Mouse (Mus musculus) erythroblast, adult 5-6 weeks (primary cell): ENCODE results near the gene Nol10. TPM values are rescaled to one million over a fixed set of nuclear protein-coding genes. Genes with fewer than 3 reads are reported as not detected.

Experiments used
- ATAC-seq: replicated peaks from 2 replicates; pipeline ENCODE4 v1.8.0; 2016; ENCODE audit warnings: moderate number of reproducible peaks, mild to moderate bottlenecking, moderate TSS enrichment, inconsistent platforms; ENCODE audit not compliant: poor library complexity, low FRiP score, severe bottlenecking
- total RNA-seq, 2 experiments: library from RNA; stranded (forward) in 1 of 2; stranded (reverse) in 1 of 2; fragments of 150-400 nt in 1 of 2; fragments of 200-764, 138-1000 nt in 1 of 2; gene quantifications; 2 replicates each; pipeline versions ENCODE4 v1.2.3 to v1.2.4; 2015 to 2017; ENCODE audit warnings: low replicate concordance in 2 of 2

Gene Nol10
- total RNA-seq, 2 experiments from 2014 or later, result 2.4 to 3.5 TPM

GRCm38 (mm10) chr12:17360104-17360503, 11.8 kb downstream of the Nol10 start:
- no peak for ATAC-seq

- ATAC-seq, result no peak
Observed at GRCm38 (mm10) chr12:17360650-17361049, 12.4 kb downstream of the Nol10 start.

GRCm38 (mm10) chr12:17362316-17362715, 14.1 kb downstream of the Nol10 start:
- ATAC-seq, result no peak

- ATAC-seq, result peak; percentile 81
Observed at GRCm38 (mm10) chr12:17366981-17367380, 18.7 kb downstream of the Nol10 start.

DNA sequence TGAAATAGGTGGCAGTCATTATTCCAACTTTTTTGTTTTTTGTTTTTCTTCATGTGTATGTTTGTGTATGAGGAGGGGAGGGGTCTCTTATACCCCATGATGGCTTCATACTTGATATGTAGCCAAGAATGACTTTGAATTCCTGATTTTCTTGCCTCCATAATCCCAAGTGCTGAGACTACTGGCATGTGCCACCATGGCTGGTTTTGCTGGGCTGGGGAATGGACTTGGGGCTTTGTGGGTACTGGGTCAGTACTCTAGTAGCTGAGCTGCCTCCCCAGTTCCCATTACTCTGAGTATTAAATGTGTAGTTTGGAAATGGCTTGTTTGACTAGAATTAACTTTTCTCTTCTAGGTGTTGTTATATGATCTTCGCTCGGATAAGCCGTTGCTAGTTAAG, 20.9 kb downstream of the Nol10 start:
- no peak for ATAC-seq

GRCm38 (mm10) chr12:17369551-17370325, 21.5 kb downstream of the Nol10 start:
- no peak for ATAC-seq

GRCm38 (mm10) chr12:17371589-17372235, 23.5 kb downstream of the Nol10 start:
- ATAC-seq, result peak; percentile 58; the same call in 1 of the 2 replicates

DNA sequence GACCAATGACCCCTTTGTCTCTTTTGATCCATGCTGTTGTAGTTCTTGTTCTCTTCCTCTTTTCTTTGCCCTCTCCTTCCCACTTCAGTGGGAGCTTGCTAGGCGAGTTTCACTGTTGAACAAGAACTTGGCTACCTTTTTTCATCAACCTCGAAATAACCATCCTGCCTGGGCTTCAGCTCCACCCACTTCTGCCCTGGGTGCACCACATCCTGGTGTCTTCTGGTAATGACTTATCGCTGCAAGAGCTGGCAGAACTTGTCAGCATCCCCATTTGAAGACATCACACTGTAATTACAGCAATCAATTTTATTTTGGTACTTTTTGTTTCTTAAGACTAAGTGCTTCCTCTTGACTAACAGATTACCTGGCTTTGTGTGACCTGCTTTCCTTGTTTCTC, 24.4 kb downstream of the Nol10 start:
- ATAC-seq, result no peak

GRCm38 (mm10) chr12:17373470-17373975, 25.3 kb downstream of the Nol10 start:
- no peak for ATAC-seq

DNA sequence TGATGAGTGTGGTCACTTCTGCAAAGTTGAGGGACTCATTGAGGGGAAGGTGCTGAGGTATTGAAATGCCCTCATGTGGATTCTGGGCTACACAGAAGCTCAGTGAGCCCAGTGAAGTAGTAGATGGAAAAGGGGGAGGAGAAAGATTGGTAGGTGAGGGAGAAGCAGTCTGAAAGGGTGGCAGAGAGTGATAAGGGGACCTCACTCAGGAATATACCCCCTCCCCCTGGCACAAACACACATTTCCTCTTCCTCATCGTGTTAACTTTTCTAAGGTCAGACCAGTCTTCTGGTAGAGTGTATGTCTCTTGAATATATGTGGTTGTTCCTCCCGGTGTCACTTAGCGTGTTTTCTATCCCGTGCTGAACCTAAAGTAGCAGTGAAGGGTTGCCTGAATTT, 27.0 kb downstream of the Nol10 start:
- ATAC-seq, result no peak

GRCm38 (mm10) chr12:17376521-17376920, 28.3 kb downstream of the Nol10 start:
- ATAC-seq, result no peak

DNA sequence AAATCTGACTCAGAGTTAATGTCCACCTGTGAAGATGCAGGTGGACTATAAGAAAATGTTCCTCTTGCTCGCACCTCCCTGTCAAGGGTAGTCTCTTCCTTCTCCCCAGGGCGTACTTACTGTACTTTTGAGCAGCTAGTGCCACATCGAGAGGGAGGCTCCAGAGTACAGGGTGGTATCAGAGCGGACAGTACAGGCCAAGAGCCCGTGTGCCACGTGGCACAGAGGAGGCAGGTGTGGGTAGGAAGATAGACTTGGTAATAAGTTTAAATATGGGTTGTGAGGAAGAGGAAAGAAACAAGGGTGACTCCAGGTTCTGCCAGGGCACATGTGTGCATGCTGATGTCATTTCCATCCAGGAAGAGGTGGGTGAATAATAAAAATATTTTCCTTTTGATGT, 32.7 kb downstream of the Nol10 start:
- ATAC-seq, result no peak

GRCm38 (mm10) chr12:17382759-17383158, 34.5 kb downstream of the Nol10 start:
- ATAC-seq, result no peak

- ATAC-seq, result no peak
Observed at GRCm38 (mm10) chr12:17386896-17387295, 38.6 kb downstream of the Nol10 start.

DNA sequence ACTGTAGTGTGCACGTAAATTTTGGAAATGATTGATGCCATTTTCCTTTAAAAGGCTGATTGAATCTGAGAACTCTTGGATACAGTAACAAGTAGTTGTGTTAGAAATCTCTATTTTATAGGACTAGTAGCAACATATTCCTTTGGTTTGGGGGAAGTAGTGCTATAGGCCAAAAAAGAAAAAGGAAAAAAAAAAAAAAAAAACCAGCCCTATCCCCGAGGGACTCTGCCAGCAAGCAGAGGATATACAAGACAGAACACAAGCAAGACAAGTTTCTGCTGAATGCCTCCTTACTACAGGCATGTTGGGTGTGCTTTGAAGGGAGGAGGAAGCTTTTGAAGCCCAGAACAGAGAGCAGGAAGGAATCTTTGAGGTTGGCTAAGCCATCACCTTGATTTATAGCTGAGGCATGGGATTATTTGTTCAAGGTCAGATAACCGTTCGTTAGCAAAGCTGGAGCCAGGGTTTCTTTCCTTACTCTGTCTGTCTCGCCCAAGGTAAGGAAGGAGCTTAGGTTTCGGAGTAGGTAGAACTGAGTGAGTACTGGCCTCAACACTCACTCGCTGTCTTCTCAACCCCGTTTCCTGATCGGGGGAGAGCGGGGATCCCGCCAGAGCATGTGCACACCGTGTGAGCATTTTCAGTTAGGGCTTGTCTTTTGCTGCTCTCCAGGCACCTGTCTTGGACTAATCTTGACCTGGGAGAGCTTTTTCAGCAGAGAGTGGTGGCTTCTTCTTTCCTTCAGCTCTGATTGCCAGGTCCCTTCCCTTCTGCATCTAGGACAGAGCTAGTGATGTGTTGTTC, 39.3 kb downstream of the Nol10 start:
- no peak for ATAC-seq

GRCm38 (mm10) chr12:17388136-17388437, 39.8 kb downstream of the Nol10 start:
- no peak for ATAC-seq

GRCm38 (mm10) chr12:17390036-17390435, 41.8 kb downstream of the Nol10 start:
- ATAC-seq, result no peak

- ATAC-seq, result no peak
Observed at GRCm38 (mm10) chr12:17390510-17390909, 42.3 kb downstream of the Nol10 start.

DNA sequence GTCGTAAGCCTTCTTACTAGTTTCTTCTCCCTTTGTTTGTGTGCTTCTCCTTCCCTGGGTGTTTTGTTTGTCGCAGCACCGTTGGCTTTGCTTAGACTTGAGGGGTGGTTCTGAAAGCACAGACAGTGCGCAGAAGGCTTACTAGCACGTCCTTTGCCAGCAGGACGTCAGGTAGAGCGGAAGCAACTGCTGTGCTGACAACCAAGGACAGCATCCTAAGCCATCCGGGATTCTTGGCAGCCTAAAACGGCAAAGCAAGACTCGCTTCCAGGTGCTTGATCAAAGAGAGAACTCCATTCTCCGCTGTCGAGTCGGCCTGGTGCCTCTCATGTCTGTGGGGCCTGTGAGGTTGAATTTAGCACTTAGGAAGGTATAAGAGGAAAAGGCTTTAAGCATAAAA, 44.9 kb downstream of the Nol10 start:
- ATAC-seq, result no peak

- ATAC-seq, result no peak
Observed at GRCm38 (mm10) chr12:17397150-17397549, 48.9 kb downstream of the Nol10 start.

- ATAC-seq, result no peak
Observed at GRCm38 (mm10) chr12:17401419-17401818, 53.2 kb downstream of the Nol10 start.
